Mouse (Mus musculus): ENCODE data around the gene Ccdc163.

- TF ChIP-seq CTCF (IDR thresholded peaks at IDR 0.05; ENCODE audit: control insufficient read depth, insufficient read depth, low read length): peak; percentile 39; the same call in 1 of the 2 replicates
- no peak for TF ChIP-seq POLR2A (IDR thresholded peaks at IDR 0.05; ENCODE audit: borderline replicate concordance, control insufficient read depth, low read depth, low read length)
Measured at GRCm38 (mm10) chr4:116799901-116800300, 91.6 kb downstream of the Ccdc163 start.
